Mouse (Mus musculus) hindbrain, embryonic 11.5 days (tissue): ENCODE data around the gene Mdh1b. TPM values are rescaled to one million over a fixed set of nuclear protein-coding genes. Genes with fewer than 3 reads are reported as not detected.

Experiments used
- ATAC-seq: fragments of 200-750 bp; cut with Nextera tagmentation; 2 replicates; pipeline ENCODE4 v1.8.0; 2017; ENCODE audit warnings: mild to moderate bottlenecking, moderate TSS enrichment, moderate library complexity; ENCODE audit not compliant: low FRiP score
- DNase-seq: peaks from one replicate; pipeline ENCODE4 v3.0.0-alpha.2; 2015; ENCODE audit warnings: low spot score
- H3K27ac ChIP-seq: fragments of 300-500 bp; sonication (generic); 2 replicates; pipeline ENCODE4 v1.5.1; 2014; ENCODE audit warnings: mild to moderate bottlenecking, low read depth, low read length
- H3K27me3 ChIP-seq: fragments of 300-500 bp; sonication (generic); 2 replicates; pipeline ENCODE4 v1.6.1; 2014; ENCODE audit warnings: mild to moderate bottlenecking, low read length, moderate library complexity, mixed read lengths; ENCODE audit not compliant: control insufficient read depth, insufficient read depth
- H3K36me3 ChIP-seq: fragments of 300-500 bp; sonication (generic); 2 replicates; pipeline ENCODE4 v1.6.1; 2014; ENCODE audit warnings: mild to moderate bottlenecking, low read length, moderate library complexity, mixed read lengths; ENCODE audit not compliant: control insufficient read depth, insufficient read depth
- H3K4me1 ChIP-seq: fragments of 300-500 bp; sonication (generic); replicated peaks from 2 replicates; pipeline ENCODE4 v1.6.1; 2014; ENCODE audit warnings: low read length, mixed read lengths; ENCODE audit not compliant: control insufficient read depth, insufficient read depth
- H3K4me2 ChIP-seq: fragments of 300-500 bp; sonication (generic); replicated peaks from 2 replicates; pipeline ENCODE4 v1.6.1; 2014; ENCODE audit warnings: mild to moderate bottlenecking, low read depth, low read length
- H3K4me3 ChIP-seq: fragments of 300-500 bp; sonication (generic); 2 replicates; pipeline ENCODE4 v1.5.1; 2014; ENCODE audit warnings: low read depth, low read length
- H3K9ac ChIP-seq: fragments of 300-500 bp; sonication (generic); 2 replicates; pipeline ENCODE4 v1.6.1; 2014; ENCODE audit warnings: low read depth, low read length
- H3K9me3 ChIP-seq: fragments of 300-500 bp; sonication (generic); 2 replicates; pipeline ENCODE4 v1.6.1; 2016; ENCODE audit warnings: low read length; ENCODE audit not compliant: control insufficient read depth
- WGBS: fragments of 180-500 bp; shearing (Covaris S2); extraction: QIAGEN DNeasy Blood & Tissue Kit; methylation state at CpG from one replicate; pipeline ENCODE4 v1.1.7; 2014; 5-methylcytosine and 5-hydroxymethylcytosine counted together
- polyA plus RNA-seq: library from polyadenylated mRNA; unstranded; fragments of >200 nt; fragmentation: Nextera tagmentation; extraction: Ambion mirVana; gene quantifications from 2 replicates; pipeline ENCODE4 v1.2.1, GENCODE M21; 2014

Gene Mdh1b
- polyA plus RNA-seq, 1 experiment from 2014 or later: 0.82 TPM

DNA sequence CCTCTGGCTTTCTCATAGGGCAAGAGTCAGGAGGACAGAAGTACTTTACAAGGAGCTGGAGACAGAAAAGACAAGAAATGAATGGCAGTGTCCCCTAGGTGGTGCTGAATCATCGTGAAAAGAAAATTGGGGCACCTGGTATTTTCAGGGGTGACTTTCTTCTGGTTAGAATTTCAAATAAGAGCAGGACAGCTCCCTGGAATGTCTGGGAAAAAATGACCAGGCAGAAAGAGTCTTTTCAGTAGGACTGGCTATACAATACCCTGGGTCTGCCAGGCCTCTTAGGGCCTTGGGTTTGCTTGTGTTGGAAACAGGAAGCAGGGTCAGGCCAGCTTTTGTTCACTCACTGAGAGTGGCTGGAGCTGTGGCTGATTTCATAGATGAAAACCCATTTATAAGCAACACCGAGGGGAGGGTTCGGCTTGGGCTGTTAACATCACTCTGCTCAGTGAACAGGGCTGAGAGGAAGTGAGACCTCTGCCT is 33.1 kb upstream of the Mdh1b start:
- Histone ChIP-seq H3K27me3 (no peaks in the 10 kb centered on the region), H3K9me3 (no peaks in the 10 kb centered on the region), H3K36me3 (no peaks in the 10 kb centered on the region), H3K4me1 (peaks cover 3% of the 10 kb centered on the region; the same call in 1 of the 2 replicates), H3K4me2 (no peak overlapping the region; the same call in 1 of the 2 replicates), H3K27ac (peak overlapping the region; percentile 40), H3K9ac (no peak overlapping the region), H3K4me3 (no peak overlapping the region)
- 11% methylated on average over 3 of the region's 3 CpGs for WGBS
- DNase-seq (peak; percentile 72), ATAC-seq (peak; percentile 81)

DNA sequence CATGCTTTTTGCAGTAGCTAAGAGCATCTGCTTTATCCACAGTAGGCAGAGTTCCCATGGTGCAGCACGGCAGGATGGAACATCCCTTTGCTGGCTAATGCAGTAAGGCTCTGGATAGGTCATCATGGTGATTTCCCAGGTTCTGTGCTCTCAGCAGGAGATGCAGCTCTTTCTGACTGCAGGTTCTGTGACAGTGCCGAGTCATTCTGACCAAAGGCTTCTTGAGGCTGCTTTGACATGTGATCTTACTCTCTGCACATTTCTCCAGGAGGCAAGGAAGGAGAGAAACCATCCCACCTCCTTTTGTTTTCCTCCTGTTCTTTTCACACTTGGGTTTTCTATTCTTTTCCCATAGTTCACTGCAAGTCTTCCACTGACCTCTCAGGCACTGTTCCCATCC is 25.9 kb upstream of the Mdh1b start:
- H3K4me2 ChIP-seq: no peak overlapping the region
- WGBS: 57% methylated on average over 2 of the region's 2 CpGs
- H3K9ac ChIP-seq: no peak overlapping the region
- H3K36me3 ChIP-seq: peaks cover 2% of the 10 kb centered on the region; the same call in 1 of the 2 replicates
- no peak overlapping the region for H3K4me3 ChIP-seq
- no peaks in the 10 kb centered on the region for H3K27me3 ChIP-seq
- ATAC-seq: no peak
- H3K27ac ChIP-seq: no peak overlapping the region
- no peaks in the 10 kb centered on the region for H3K9me3 ChIP-seq
- no peaks in the 10 kb centered on the region for H3K4me1 ChIP-seq
- DNase-seq: no peak

DNA sequence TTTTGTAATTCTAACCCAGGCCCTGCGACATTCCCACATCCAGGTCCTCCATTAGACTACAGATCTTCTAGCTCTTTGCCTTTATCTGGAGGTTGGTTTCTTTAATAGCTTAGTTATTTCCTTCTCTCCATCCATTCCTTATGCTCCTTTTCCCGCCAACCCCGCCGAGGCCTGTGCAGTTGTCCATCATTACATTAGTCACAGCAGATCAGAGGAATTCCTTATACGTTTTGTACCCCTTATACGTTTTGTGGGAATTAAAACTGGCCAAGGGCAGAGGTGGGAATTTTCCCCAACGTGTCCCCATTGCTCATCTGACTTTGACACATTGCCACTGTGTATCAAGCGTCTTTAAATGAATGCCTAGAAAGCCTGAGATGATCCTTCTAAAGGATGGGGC is 322 bp downstream of the Mdh1b start:
- H3K27me3 ChIP-seq: no peaks in the 10 kb centered on the region
- H3K4me3 ChIP-seq: peak overlapping the region; percentile 63
- H3K27ac ChIP-seq: no peak overlapping the region
- 40% methylated on average over 8 of the region's 8 CpGs for WGBS
- no peak; the same call in 1 of the 2 replicates for ATAC-seq
- peak overlapping the region; percentile 43; the same call in 1 of the 2 replicates for H3K9ac ChIP-seq
- no peaks in the 10 kb centered on the region for H3K36me3 ChIP-seq
- H3K4me2 ChIP-seq: peak overlapping the region; percentile 45
- peaks cover 2% of the 10 kb centered on the region; the same call in 1 of the 2 replicates for H3K4me1 ChIP-seq
- no peaks in the 10 kb centered on the region for H3K9me3 ChIP-seq
- DNase-seq: no peak

DNA sequence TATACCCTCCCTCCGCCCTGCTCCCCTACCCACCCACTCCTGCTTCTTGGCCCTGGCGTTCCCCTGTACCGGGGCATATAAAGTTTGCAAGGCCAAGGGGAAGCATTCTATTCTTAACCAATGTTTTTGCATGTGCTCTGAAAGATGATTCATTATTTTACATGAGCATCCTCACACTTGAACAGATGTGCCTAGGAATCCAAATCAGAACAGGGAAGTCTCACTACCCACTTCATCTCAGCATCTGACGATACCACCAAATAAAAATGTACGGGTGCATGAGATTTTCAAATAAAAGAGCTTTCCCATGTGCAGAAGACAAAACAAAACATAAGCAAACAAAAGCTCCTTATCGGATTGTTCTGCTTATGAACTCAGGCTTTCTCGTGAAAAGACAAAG is 10.0 kb downstream of the Mdh1b start:
- Histone ChIP-seq H3K9ac (no peak overlapping the region), H3K36me3 (no peaks in the 10 kb centered on the region), H3K4me2 (no peak overlapping the region), H3K27ac (no peak overlapping the region), H3K27me3 (no peaks in the 10 kb centered on the region), H3K4me1 (no peaks in the 10 kb centered on the region), H3K4me3 (no peak overlapping the region), H3K9me3 (no peaks in the 10 kb centered on the region)
- no peak for DNase-seq
- WGBS: 84% methylated on average over 7 of the region's 7 CpGs
- no peak for ATAC-seq

DNA sequence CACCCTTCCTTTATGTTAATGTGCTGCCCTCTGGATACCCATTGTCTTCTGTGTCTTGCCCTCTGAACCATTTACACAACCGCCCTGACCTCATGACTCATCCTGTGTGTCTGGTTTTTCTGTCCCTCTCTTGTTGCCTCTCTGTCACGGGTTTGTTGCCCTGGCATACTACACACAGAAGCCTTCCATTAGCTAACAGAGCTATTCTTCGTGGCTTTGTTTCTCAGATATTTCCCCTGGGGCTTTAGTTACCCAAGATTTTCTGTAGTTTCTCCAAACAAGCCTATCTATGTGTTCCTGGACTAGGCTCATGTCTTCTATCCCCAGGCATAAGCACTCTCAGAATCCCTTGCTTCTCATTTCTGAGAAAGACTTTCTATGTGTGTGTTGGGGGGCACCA is 21.2 kb downstream of the Mdh1b start:
- DNase-seq: no peak
- H3K27me3 ChIP-seq: no peaks in the 10 kb centered on the region
- no peak overlapping the region for H3K4me3 ChIP-seq
- WGBS: 62% methylated on average over 3 of the region's 3 CpGs
- no peak overlapping the region for H3K9ac ChIP-seq
- no peaks in the 10 kb centered on the region for H3K9me3 ChIP-seq
- no peak overlapping the region for H3K4me2 ChIP-seq
- H3K36me3 ChIP-seq: no peaks in the 10 kb centered on the region
- H3K27ac ChIP-seq: no peak overlapping the region
- ATAC-seq: no peak
- H3K4me1 ChIP-seq: no peaks in the 10 kb centered on the region

DNA sequence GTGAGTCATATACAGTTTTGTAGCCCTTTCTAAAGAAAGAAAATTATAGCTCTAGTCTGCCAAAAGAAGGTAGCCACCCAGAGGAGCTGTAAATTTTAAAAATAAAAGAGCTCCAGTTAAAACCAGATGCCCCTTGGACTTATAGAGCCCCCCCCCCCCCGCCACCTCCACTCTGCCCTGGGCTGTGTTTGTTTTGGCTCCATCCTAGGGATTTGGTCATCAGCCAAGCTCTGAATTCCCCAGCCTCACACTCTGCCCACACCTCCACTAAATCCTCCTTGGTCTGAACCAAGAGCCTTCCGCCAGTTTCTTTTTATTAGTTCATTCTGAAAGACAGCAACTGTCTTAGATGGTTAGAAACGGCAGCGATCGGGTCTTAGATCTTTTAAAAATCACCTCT is 24.4 kb downstream of the Mdh1b start:
- Histone ChIP-seq H3K9ac (no peak overlapping the region), H3K9me3 (no peaks in the 10 kb centered on the region), H3K36me3 (no peaks in the 10 kb centered on the region), H3K27me3 (no peaks in the 10 kb centered on the region), H3K4me2 (no peak overlapping the region), H3K4me1 (no peaks in the 10 kb centered on the region), H3K4me3 (no peak overlapping the region), H3K27ac (no peak overlapping the region)
- ATAC-seq (no peak), DNase-seq (no peak)
- 86% methylated on average over 5 of the region's 5 CpGs for WGBS

DNA sequence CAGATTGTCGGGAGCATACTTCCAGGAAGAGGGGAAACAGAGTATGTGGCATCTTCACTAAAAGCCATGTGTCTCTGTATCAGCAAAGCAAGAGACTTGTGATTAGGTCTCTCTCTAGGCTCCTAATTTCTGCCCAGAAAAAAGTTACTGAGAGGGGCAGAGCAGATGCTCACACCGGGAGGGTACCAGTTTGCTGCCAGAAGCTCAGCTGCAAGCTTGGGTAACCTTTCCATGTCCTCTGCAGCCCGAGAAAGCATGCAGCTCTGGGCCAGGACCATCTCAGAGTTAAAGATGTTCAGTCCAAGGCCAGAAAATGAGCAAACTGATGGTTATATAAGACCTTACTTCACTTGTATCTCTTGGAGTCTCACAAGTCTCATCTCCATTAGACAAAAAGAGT is 33.3 kb downstream of the Mdh1b start:
- Histone ChIP-seq H3K9me3 (no peaks in the 10 kb centered on the region), H3K27ac (no peak overlapping the region), H3K4me3 (no peak overlapping the region), H3K4me2 (no peak overlapping the region), H3K4me1 (no peaks in the 10 kb centered on the region), H3K27me3 (no peaks in the 10 kb centered on the region), H3K36me3 (no peaks in the 10 kb centered on the region), H3K9ac (no peak overlapping the region)
- 80% methylated on average over 3 of the region's 3 CpGs for WGBS
- DNase-seq: no peak
- no peak for ATAC-seq

DNA sequence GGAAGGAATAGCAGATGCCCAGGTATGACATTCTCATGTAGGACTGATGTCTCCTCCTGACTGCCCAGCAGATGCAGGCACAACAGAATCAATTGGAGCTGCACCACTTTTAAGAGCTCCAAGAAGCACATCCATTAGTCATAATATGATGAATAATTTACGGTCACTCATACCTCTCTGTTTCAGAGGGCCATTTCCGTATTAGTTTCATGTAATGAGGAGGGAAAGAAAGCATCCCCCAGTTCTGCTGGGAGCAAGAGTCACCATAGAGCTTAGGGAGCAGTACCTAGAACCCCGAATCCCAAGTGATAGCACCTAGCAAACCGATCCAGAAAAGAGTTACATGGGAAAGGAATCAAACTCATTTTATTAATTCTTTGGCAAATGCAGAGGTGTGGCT is 43.3 kb downstream of the Mdh1b start, which contains the start of gene Dytn:
Gene Dytn (minus strand): TSS at position 101 of the 400 bp plus-strand sequence.
- Histone ChIP-seq H3K27ac (no peak within 1 kb of the TSS), H3K27me3 (no peaks in the 10 kb centered on the region), H3K4me2 (no peak within 1 kb of the TSS), H3K36me3 (no peaks in the 10 kb centered on the region), H3K9me3 (no peaks in the 10 kb centered on the region), H3K4me1 (no peaks in the 10 kb centered on the region), H3K4me3 (no peak within 1 kb of the TSS), H3K9ac (no peak within 1 kb of the TSS)
- ATAC-seq: no peak
- no peak for DNase-seq
- WGBS: 94% methylated on average over 4 of the region's 4 CpGs

DNA sequence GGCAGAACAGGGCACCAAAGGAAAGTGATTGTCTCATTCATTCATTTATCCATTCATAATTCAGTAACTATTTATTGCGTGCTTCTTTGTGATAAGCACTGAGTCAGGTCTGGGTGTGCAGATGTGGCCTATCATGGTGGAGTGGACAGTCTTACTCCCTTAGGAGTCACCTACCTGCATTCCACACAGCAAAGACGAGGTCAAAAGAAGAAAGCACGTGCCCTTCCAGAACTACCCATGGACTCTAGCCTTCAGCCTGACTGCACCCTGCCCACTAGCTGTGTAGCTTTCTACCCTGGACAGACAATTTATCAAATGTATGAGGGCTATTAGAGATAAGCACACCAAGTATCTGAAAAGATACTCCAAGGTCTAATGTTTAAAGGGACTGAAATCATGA is 54.1 kb downstream of the Mdh1b start:
- Histone ChIP-seq H3K4me1 (no peaks in the 10 kb centered on the region), H3K4me3 (no peak overlapping the region), H3K9ac (no peak overlapping the region), H3K36me3 (no peaks in the 10 kb centered on the region), H3K9me3 (no peaks in the 10 kb centered on the region), H3K4me2 (no peak overlapping the region), H3K27me3 (no peaks in the 10 kb centered on the region), H3K27ac (no peak overlapping the region)
- ATAC-seq (no peak), DNase-seq (no peak)
- WGBS: 85% methylated on average over 3 of the region's 3 CpGs
